Mouse (Mus musculus) heart, postnatal 0 days (tissue): ENCODE measurements around the gene Prtg. TPM values are rescaled to one million over a fixed set of nuclear protein-coding genes. Genes with fewer than 3 reads are reported as not detected.
A peak's percentile ranks its signal among the peaks of the same experiment; 100 is the strongest.

Source experiments
- ATAC-seq: fragments of 200-750 bp; cut with Nextera tagmentation; 2 replicates; pipeline ENCODE4 v1.8.0; 2017; ENCODE audit warnings: low read depth, moderate number of reproducible peaks, moderate library complexity; ENCODE audit not compliant: insufficient read depth
- DNase-seq: peaks from one replicate; pipeline ENCODE4 v3.0.0-alpha.2; 2016; ENCODE audit warnings: low spot score
- H3K27ac ChIP-seq: fragments of 300-500 bp; sonication (generic); 2 replicates; pipeline ENCODE4 v1.5.1; 2014; ENCODE audit warnings: low read depth, mild to moderate bottlenecking
- H3K27me3 ChIP-seq: fragments of 300-500 bp; sonication (generic); 2 replicates; pipeline ENCODE4 v1.6.1; 2014; ENCODE audit warnings: low read length, mixed read lengths; ENCODE audit not compliant: control insufficient read depth, insufficient read depth
- H3K36me3 ChIP-seq: fragments of 300-500 bp; sonication (generic); replicated peaks from 2 replicates; pipeline ENCODE4 v1.6.1; 2014; ENCODE audit warnings: low read length, mixed read lengths; ENCODE audit not compliant: control insufficient read depth, insufficient read depth
- H3K4me1 ChIP-seq: fragments of 300-500 bp; sonication (generic); 2 replicates; pipeline ENCODE4 v1.6.1; 2014; ENCODE audit warnings: antibody characterized with exemption; ENCODE audit not compliant: control insufficient read depth, insufficient read depth
- H3K4me2 ChIP-seq: fragments of 300-500 bp; sonication (generic); 2 replicates; pipeline ENCODE4 v1.6.1; 2014; ENCODE audit warnings: low read depth, mild to moderate bottlenecking, low read length, moderate library complexity
- H3K4me3 ChIP-seq: fragments of 300-500 bp; sonication (generic); 2 replicates; pipeline ENCODE4 v1.5.1; 2014; ENCODE audit warnings: low read depth, low read length
- H3K9ac ChIP-seq: fragments of 300-500 bp; sonication (generic); replicated peaks from 2 replicates; pipeline ENCODE4 v1.6.1; 2014; ENCODE audit warnings: low read depth, low read length, mixed read lengths
- H3K9me3 ChIP-seq: fragments of 300-500 bp; sonication (generic); replicated peaks from 2 replicates; pipeline ENCODE4 v1.6.1; 2016; ENCODE audit warnings: low read length; ENCODE audit not compliant: control insufficient read depth
- CTCF ChIP-seq: IDR thresholded peaks from 2 replicates; pipeline ENCODE4 v1.5.1; 2016; ENCODE audit warnings: antibody characterized with exemption, control low read depth, low read depth
- EP300 ChIP-seq: IDR thresholded peaks from 2 replicates; pipeline ENCODE4 v1.6.1; 2016; ENCODE audit warnings: antibody characterized with exemption, low read depth
- WGBS: fragments of 180-500 bp; shearing (Covaris S2); extraction: QIAGEN DNeasy Blood & Tissue Kit; methylation state at CpG from one replicate; pipeline ENCODE4 v1.1.7; 2014; 5-methylcytosine and 5-hydroxymethylcytosine counted together
- polyA plus RNA-seq: library from polyadenylated mRNA; unstranded; fragments of >200 nt; fragmentation: Nextera tagmentation; extraction: Ambion mirVana; gene quantifications from 2 replicates; pipeline ENCODE4 v1.2.1, GENCODE M21; 2015
- total RNA-seq: library from RNA; depleted of rRNA; stranded (reverse); fragments of >200 nt; gene quantifications from 2 replicates; pipeline ENCODE4 v1.2.3, GENCODE M21; 2014; ENCODE audit warnings: low replicate concordance

Prtg gene
- total and polyA plus RNA-seq, 2 experiments from 2014 or later, result 0.04 to 0.31 TPM

DNA sequence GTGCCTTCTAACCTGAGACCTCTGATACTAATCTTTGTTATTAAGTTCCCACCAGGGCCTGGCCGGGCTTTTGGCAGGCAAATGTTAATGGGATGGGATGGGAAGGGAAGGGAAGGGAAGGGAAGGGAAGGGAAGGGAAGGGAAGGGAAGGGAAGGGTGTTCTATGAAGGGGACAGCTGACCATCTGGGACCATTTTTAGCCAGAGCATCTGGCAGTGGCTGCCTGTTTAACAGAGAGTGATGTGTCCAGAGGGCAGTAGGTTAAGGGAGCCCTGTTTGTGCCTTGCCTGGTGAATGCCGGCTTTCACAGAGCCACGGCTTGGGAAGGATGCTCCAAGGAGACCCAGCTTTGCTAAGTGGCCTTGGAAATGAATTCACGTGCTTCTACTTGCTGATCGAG lies 57.1 kb downstream of the Prtg start:
- H3K27ac ChIP-seq, result no peak overlapping the region
- no peak overlapping the region for H3K9ac ChIP-seq
- no peak for TF ChIP-seq CTCF
- TF ChIP-seq EP300, result no peak
- H3K9me3 ChIP-seq, result no peaks in the 10 kb centered on the region
- peaks cover 5% of the 10 kb centered on the region; the same call in 1 of the 2 replicates for H3K4me1 ChIP-seq
- no peaks in the 10 kb centered on the region for H3K27me3 ChIP-seq
- no peaks in the 10 kb centered on the region for H3K36me3 ChIP-seq
- ATAC-seq (no peak), DNase-seq (no peak)
- no peak overlapping the region for H3K4me2 ChIP-seq
- H3K4me3 ChIP-seq, result no peak overlapping the region
- 73% methylated on average over 5 of the region's 5 CpGs for WGBS

DNA sequence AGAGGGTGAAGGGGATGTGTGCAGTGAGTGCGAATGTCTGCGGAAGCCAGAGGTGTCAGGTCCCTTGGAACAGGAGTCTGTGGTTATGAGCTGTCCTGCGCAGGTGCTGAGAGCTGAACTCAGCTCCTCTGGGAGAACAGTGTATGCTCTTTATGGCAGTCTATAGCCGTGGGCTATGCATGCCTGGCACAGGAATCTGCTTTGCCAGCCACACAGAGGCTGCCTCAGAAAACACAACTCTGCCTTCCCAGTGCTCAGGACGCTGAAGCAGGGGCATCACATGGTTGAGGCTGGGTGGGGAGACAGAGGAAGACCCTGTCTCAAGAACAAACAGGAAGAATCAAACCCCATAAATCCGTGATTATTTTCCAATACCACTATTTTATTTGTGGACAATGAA lies 60.8 kb downstream of the Prtg start:
- H3K9ac ChIP-seq, result no peak overlapping the region
- H3K36me3 ChIP-seq, result no peaks in the 10 kb centered on the region
- TF ChIP-seq EP300 (no peak), CTCF (no peak)
- 83% methylated on average over 6 of the region's 6 CpGs for WGBS
- peaks cover 7% of the 10 kb centered on the region for H3K4me1 ChIP-seq
- H3K4me3 ChIP-seq, result no peak overlapping the region
- DNase-seq (no peak), ATAC-seq (no peak)
- H3K4me2 ChIP-seq, result no peak overlapping the region
- no peaks in the 10 kb centered on the region for H3K9me3 ChIP-seq
- H3K27me3 ChIP-seq, result no peaks in the 10 kb centered on the region
- no peak overlapping the region for H3K27ac ChIP-seq

DNA sequence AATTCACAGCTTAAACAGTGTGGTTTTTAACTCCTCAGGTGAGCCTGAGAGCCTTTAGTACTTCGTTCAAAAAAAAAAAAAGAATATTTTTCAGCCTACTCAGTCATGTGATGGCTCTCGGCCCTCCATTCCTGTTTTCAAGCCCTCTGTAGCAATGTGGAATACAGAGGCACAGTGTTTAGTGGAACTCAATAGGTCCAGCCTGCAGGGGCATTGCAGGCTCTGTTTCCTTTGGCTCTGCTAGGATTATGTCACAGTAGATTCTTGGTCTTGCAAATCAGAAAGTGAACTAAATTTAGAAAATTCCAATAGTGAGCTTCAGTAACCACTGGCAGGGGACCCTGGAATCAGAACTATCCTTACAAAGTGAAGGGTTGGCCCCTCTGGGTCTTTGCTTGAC lies 62.1 kb downstream of the Prtg start:
- Histone ChIP-seq H3K36me3 (no peaks in the 10 kb centered on the region), H3K9me3 (no peaks in the 10 kb centered on the region), H3K9ac (no peak overlapping the region), H3K27me3 (no peaks in the 10 kb centered on the region), H3K4me1 (peaks cover 7% of the 10 kb centered on the region), H3K27ac (no peak overlapping the region), H3K4me3 (no peak overlapping the region), H3K4me2 (no peak overlapping the region)
- ATAC-seq (0 out of 2 replicates have a peak, but pooled peaks have one; percentile 57), DNase-seq (peak; percentile 22)
- no peak for TF ChIP-seq CTCF
- TF ChIP-seq EP300, result no peak
- WGBS, result 42% methylated on average over 2 of the region's 2 CpGs

DNA sequence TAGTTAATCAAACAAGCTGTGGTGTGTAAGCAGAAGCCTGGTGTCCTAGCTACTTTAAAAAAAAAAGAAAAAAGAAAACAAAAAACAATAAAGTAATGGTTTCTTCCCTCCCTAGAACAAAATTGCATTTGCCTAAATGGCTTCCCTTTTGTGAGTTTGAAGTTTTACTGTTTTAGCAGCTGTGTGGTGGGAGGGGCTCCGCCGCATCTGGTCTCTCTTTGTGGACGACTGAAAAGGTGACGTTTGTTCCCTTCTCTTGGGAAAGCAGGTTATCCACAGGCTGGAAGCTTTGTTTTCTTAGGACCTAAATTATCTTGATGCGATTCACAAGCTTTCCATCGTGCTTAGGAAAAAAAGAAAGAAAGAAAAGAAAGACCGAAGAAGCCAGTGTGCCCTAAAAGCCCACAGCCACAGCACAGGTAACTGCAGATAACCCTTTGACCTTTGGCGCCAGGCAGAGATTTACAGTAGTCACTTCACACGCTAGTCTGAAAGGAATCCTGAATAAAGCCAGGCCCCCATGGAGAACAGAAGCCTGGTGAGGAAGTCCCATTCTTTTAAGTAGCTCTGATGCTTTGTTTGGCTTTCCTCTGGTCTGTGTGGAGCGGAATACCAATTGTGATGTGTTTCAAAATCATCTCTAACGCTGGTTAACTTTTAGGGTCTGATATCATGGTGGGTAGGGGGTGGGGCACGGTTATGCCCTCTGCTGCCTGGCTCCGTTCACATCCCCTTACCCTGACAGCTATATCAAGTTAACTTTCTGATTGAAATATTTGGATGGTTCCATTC lies 65.0 kb downstream of the Prtg start:
- H3K9me3 ChIP-seq, result no peaks in the 10 kb centered on the region
- H3K4me1 ChIP-seq, result peaks cover 7% of the 10 kb centered on the region
- ATAC-seq (peak; percentile 17; the same call in 1 of the 2 replicates), DNase-seq (peak; percentile 23)
- H3K27ac ChIP-seq, result peak overlapping the region; percentile 12; the same call in 1 of the 2 replicates
- H3K27me3 ChIP-seq, result no peaks in the 10 kb centered on the region
- no peaks in the 10 kb centered on the region for H3K36me3 ChIP-seq
- H3K4me3 ChIP-seq, result peak overlapping the region; percentile 22
- TF ChIP-seq EP300 (no peak), CTCF (no peak)
- peak overlapping the region; percentile 5; the same call in 1 of the 2 replicates for H3K9ac ChIP-seq
- WGBS, result 24% methylated on average over 13 of the region's 13 CpGs
- H3K4me2 ChIP-seq, result peak overlapping the region; percentile 39

DNA sequence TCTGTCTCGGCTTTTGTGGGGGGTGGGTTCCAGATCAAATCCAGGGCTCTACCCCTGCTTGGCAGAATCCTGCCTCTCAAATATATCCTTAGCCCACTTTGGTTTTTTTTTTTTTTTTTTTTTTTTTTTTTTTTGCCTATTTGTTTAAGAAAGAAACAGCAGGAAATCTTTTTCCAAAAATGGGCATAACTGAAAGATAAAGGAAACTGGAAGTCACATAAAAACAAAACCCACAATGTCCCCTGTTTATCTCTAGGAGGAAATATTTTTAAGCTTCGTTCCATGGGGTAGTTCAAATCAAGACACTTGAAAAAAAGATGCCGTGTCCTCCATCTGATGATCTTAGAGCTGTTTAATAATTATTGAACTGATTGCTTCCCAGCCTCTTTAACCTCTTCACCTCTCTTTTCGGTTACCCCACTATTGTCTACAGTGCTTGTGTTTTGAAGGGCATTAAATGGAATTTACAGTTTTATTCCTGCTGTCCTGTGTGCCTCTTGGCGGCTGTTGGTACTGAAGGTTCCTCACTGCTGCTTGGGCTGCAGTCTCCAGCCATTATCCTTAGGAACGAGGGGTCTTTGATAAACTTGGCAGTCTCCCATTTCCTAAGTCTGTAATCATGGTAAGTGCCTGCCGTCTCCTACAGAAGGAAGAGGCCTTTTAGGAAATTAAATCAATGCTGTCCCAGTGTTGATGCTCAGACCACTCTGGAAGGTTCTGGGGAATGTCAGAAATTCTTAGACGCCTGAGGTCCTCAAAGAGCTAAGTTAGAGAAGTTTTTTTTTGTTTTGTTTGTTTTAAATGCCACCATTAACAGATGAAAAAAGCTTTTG lies 65.8 kb downstream of the Prtg start:
- peak; percentile 9 for DNase-seq
- Histone ChIP-seq H3K9me3 (no peaks in the 10 kb centered on the region), H3K4me1 (peaks cover 7% of the 10 kb centered on the region), H3K4me3 (no peak overlapping the region), H3K9ac (no peak overlapping the region), H3K27me3 (no peaks in the 10 kb centered on the region), H3K36me3 (no peaks in the 10 kb centered on the region), H3K4me2 (peak overlapping the region; percentile 39), H3K27ac (peak overlapping the region; percentile 30; the same call in 1 of the 2 replicates)
- TF ChIP-seq EP300 (no peak), CTCF (no peak)
- ATAC-seq, result no peak
- 48% methylated on average over 8 of the region's 8 CpGs for WGBS
